Mouse (Mus musculus) frontal cortex, postnatal 14 days (tissue): ENCODE measurements at regions not wholly inside any gene's neighbourhood (a gene's known extent, or its start where the extent isn't known, plus 50 kb on each side); places are given as distances from the start of the nearest gene placed in this dataset.
A peak's percentile ranks its signal among the peaks of the same experiment; 100 is the strongest.

Experiments
- DNase-seq, 2 experiments: peaks; one replicate each; pipeline ENCODE4 v3.0.0; 2022; ENCODE audit warnings: low spot score in 2 of 2

DNA sequence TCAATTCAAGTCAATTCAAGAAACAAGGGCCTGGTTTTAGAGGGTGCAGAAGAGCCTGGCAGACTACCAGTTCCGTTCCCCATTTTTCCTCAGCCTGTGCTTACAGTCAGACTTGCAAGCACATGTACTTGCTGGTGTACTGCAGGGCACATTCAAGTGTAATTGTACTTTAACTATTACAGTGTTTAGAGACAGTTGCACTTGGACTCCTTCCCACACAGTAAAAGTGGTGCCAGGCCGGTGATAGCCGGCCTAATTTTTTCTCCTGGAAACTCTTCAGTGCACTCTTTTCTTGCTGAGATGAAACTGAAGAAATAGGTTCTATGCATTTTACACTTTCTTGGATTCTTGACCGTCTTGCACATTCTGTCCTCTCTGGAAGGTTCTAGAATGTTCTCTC lies 233.9 kb upstream of the Adgrl2 start:
- no peak for DNase-seq

- DNase-seq, result no peak
These were observed 233.4 kb upstream of the Adgrl2 start for GRCm38 (mm10) chr3:149223776-149224175.

DNA sequence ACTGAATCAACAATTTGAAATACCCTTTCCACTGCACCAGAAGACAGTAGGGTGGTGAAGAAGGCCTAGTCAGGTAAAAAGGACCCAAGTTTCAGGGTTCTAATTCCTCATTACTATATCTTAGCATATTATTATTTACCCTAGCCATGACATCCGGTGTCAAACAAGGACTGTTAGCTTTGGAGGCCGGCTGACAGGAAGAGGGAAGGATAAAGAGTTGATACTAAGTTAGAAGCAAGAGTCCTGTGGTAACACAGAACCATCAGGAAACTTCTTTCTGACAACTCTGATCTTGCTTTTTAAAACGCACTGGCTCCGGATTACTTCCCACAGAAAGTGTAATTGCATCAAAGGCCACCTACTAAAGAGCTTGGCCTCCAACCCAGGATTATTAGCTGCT lies 230.6 kb upstream of the Adgrl2 start:
- no peak for DNase-seq

- DNase-seq, result no peak
These were observed 230.1 kb upstream of the Adgrl2 start for GRCm38 (mm10) chr3:149220304-149220951.

DNA sequence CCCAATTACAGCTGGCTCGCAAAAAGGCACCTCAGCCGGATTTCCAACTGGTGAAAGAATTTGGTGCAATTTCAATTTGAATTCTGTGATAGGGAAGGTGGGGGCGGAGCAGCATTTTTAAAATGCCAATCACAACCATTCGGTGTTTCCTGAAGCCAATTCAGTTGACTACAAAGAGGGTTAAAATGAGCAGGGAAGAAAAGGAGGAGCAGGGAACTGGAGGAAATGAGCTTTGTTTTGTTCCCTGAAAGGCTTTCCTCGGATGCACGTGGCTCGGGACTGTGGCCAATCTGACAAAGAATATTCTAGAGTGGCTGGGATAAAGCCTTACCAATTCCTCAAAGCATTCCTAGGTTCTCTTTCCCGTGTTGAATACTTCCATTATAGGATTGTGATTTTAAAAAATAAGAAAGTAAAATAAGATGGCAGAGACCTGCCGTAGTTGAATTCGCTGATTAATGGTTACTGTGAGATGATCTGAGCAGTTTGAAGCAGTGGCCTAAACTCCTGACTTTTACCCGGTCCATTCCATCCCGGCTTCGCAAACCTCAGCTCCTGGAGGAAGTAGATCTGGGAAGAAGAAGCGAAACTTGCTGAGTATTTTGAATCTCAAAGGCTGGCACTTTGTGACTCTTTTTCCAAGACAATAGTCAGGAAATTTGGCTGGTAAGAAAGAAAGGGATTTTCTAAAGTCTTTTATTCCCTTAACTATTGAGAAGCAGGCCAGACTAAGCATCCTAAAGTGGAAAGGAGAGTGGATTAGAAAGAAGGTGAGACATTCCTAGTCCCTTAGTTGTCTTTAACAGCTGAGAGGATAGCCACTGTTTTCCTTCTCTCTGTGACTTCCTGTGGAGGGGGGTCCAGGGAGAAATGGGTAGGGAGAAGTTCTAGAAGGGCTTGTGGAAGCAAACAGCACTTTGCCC lies 229.3 kb upstream of the Adgrl2 start:
- no peak for DNase-seq

GRCm38 (mm10) chr3:149217916-149218803 lies 227.8 kb upstream of the Adgrl2 start:
- DNase-seq, result no peak

- no peak for DNase-seq
These were observed 226.5 kb upstream of the Adgrl2 start for GRCm38 (mm10) chr3:149216759-149217400.

GRCm38 (mm10) chr3:149215691-149216090 lies 225.3 kb upstream of the Adgrl2 start:
- no peak for DNase-seq

DNA sequence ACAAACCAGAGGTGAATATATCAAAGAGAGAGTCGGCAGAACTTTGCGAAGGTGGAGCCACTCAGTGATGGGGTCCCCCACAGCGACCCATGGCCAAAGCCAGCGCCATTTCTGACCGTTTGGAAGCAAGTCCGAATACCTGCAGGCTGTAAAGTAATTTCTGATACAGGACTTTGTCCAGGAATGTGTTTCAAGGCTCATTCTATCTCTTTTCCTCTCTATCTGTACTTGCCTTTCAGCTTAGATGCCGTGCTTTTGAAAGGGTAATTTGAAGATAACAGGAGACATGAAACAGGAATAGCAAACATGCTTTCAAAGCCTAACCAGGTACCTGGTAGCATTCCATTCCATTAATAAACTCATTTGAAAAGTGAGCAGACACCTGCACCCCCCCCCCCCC lies 221.6 kb upstream of the Adgrl2 start:
- DNase-seq, result no peak

DNA sequence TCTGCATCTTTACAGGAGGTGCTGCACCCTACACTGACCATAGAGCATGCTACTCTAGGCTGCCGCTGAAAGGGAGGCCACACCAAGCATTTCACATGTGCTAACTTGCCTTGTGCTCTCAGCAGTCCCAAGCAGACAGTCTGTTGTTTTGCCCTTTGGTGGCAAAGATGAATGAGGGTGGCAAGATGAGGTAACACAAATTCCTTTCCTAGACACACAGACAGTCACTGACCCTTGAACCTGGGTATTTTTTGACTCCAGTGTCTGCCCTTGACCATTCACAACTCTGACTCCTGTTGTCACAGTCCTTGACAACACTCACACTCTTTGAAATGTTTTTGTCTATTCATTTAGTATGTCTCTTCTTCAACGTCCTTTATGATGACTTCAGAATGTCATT lies 218.9 kb upstream of the Adgrl2 start:
- no peak for DNase-seq

DNA sequence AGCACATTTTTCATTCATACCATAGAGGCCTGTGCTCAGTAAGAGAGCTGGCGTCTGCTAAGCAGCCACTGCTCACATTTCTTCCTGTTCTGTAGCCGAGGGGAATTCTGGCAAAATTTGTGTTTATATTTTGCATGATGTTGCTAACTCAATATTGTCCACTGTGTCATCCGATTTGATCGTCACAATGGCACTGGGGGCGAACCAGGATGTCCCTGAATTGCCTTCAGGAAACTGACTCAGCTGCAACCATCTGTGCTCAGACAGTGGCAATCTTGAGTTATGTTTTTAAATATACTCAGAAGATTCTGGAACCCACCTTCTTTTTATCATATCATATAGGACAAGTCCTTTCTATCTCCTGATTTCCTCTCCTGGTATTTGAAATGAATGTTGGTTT lies 213.1 kb upstream of the Adgrl2 start:
- no peak for DNase-seq

DNA sequence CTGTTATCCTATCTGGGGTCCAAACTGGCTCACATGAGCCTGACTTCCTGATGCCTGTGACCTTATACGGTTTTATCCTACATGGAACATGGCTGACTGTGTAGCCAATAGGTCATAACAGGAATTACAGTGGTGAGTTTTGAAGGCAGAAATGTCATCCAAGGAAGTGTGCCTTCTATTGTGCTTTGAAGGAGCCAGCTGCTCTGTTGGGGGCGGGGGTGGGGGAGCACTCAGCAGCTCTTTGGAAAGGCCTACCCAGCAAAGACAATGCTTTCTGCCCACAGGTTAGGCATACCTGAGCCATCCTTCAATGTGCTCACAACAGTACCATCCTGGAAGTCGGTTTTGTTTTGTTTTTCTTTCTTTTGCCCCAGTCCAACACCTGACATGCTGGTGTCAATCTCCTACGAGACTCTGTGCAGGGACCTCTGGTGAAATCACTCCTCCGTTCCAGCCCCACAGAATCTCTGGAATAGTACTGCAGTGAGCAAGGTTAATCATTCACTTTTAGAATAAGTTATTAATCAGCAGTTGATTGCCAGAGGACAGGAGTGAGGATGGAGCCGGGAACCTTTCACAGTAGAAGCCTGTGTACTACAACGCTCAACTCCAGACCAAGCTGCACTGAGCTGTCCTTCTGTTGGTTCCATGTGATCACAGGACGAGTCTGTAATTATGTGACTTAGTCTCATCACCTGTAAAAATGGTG lies 206.3 kb upstream of the Adgrl2 start:
- no peak for DNase-seq

DNA sequence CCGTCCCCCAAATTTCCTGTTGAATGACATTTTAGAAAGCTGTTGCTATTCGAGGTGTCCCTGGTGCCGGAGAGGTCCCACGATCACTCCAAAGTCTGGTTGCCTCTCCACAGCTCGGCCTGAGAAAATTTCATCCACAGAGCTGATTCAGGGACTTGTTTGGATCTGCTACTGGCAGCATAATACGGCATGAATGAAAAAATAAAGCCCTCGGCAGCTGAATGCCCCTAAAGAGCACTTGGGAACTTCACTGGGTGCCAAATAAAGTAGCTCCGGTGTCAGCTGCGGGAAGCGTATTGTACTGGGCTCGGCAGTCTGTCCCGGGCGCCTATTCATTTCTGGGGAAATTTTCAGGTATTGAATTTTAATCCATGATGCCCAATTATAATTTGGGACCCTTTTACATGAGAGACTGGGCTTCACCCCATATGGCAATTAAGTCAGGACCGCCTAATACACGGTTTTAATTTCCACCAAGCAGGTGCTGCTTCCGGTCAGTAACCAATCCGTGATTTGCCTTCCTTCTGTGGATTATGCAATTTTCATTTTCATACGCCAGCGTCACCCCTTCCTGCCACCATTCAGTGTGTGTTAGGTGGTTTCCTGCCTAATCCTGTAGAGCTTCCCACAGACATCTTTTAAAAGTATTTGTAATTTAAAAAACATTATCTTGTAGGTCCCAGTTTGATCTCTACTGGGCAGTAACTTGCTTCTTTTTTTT lies 200.7 kb upstream of the Adgrl2 start:
- DNase-seq, result no peak

DNA sequence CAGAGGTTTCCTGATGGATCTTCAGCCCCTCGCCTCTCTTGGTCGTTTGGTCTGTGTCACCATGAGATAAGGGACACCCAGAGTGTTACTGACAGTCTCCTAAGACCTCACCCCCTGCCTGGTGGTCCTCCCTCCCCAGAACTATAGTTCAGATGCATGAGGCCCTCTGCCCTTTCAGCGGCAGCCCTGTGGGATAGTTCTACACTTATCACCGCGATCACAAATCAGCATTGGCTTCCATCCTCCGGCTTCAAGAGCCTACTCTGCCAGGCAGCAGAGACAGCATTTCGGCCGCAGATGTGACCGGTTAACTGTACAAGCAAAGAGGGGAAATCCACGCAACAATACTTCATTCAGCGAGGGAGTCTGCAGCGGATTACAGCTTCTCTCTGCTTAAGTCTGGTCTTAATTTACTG lies 193.8 kb upstream of the Adgrl2 start:
- DNase-seq, result no peak

- no peak for DNase-seq
These were observed 191.7 kb upstream of the Adgrl2 start for GRCm38 (mm10) chr3:149182095-149182494.

- no peak for DNase-seq
These were observed 189.8 kb upstream of the Adgrl2 start for GRCm38 (mm10) chr3:149180129-149180528.

- DNase-seq, result no peak
These were observed 189.2 kb upstream of the Adgrl2 start for GRCm38 (mm10) chr3:149179486-149180116.

DNA sequence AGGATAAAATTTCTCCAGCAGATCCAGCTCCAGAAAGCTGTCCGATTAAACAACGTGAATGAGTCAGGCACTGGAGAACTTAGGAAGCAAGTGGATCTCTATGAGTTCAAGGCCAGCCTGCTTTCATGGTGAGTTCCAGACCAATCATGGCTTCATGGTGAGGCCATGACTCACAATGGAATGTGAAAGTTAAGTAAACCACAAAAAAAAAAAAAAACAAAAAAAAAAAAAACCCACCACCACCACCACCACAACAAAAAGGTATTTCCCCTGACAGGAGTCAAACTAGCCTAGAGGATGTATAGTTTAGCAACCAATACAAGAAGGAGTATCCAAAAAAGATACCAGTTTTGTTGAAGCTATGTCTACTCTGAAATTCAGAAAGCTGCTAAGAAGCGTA lies 188.5 kb upstream of the Adgrl2 start:
- DNase-seq, result no peak

GRCm38 (mm10) chr3:149174689-149175390 lies 184.5 kb upstream of the Adgrl2 start:
- DNase-seq, result peak in 1 of 2 experiments; percentile 19
